Mouse (Mus musculus): ENCODE results near the gene Tmem185b. TPM values are rescaled to one million over a fixed set of nuclear protein-coding genes. Genes with fewer than 3 reads are reported as not detected.

The Tmem185b gene
- 18.6 and 22.2 TPM in 2 replicates for polyA plus RNA-seq (2012; rRNA removed)

DNA sequence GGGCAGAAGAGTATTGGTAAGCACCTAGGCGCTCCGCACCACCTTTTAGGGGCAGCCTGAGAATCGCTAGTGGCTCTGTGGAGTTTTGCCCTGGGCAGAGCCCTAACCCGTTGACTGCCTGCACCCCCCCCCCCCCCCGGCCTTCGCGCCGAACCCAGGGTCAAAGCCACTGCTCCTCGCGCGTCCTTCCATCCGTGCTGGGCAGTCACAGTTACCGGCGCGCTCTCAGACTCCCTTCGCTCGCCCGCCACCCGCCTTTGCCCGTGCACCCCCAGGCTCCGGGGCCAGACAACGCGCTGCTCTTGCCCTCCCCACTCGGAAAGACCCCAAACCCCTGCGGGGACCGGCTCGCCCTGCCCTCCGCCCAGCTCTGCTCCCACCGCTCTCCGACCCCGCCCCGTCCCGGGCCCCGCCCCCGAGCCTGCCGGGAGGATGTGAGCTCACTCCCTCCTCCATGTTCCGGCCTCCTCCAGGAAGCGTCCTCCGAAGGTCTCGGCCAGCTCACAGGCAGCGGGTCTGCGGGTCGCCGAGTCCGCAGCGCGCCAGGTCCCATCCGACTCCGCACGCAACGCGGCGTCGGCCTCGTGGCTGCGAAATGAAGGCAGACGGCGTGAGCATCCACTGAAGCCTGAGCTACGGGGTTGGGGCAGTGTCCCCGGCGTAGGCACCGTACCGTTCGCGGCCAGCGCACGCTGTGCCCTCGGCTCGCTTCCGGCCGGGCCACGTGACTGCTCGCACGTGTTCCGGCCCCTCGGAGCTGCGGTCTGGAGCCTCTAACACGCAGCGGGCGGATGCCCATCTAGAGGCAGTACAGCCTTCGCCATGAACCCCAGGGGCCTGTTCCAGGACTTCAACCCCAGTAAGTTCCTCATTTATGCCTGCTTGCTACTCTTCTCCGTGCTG, at the start of gene Tmem185b:
Gene Tmem185b, plus strand, starts transcription at position 472 of the 903 bp plus-strand sequence.
- peak within 1 kb of the TSS; percentile 88 for H3K4me3 ChIP-seq (ENCODE audit: low read depth, low read length)
- no peaks in the 10 kb centered on the region for H3K27me3 ChIP-seq (ENCODE audit: control insufficient read depth, insufficient read depth, low read length)
- 2% methylated on average over 82 of the region's 82 CpGs for WGBS
- TF ChIP-seq POLR2A (IDR thresholded peaks at IDR 0.05; ENCODE audit: low read depth, low read length) (peak; percentile 66), CTCF (IDR thresholded peaks at IDR 0.05; ENCODE audit: extremely low read depth, insufficient read length, insufficient replicate concordance, low read depth, low read length) (no peak)
- peaks cover 39% of the 10 kb centered on the region for H3K4me1 ChIP-seq (ENCODE audit: control insufficient read depth, insufficient read depth, insufficient read length, low read length)
- H3K36me3 ChIP-seq (ENCODE audit: control insufficient read depth, insufficient read depth, low read length): peaks cover 13% of the 10 kb centered on the region
- H3K27ac ChIP-seq (ENCODE audit: insufficient read depth, low read depth, low read length): peak within 1 kb of the TSS; percentile 77

DNA sequence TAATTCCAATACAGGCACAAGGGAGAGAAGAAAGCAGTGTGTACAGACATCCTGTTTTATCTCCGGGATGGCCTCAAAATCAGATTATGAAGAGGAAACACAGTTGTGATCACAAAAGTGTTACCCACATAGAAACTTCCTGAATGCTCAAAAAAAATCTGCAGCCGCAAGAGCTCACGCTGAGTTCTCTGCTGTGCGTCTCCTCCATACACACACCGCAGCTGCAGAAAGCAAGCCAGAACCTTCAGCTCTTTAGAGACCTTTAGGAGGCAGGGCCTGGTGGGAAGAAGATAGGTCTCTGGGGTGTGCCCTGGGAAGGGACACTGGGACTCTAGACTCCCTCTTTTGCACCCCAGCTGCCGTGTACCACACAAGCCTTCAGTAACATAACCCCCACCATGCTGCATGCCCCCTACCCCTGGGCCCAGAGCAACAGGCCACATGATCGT, 49.0 kb upstream of the Tmem185b start:
- H3K4me1 ChIP-seq (ENCODE audit: control insufficient read depth, insufficient read depth, insufficient read length, low read length): no peaks in the 10 kb centered on the region
- peaks cover 43% of the 10 kb centered on the region for H3K36me3 ChIP-seq (ENCODE audit: control insufficient read depth, insufficient read depth, low read length)
- H3K27me3 ChIP-seq (ENCODE audit: control insufficient read depth, insufficient read depth, low read length): no peaks in the 10 kb centered on the region
- TF ChIP-seq POLR2A (IDR thresholded peaks at IDR 0.05; ENCODE audit: low read depth, low read length): no peak
- TF ChIP-seq CTCF (IDR thresholded peaks at IDR 0.05; ENCODE audit: extremely low read depth, insufficient read length, insufficient replicate concordance, low read depth, low read length): no peak
- H3K27ac ChIP-seq (ENCODE audit: insufficient read depth, low read depth, low read length): no peak overlapping the region
- 79% methylated on average over 7 of the region's 7 CpGs for WGBS
- H3K4me3 ChIP-seq (ENCODE audit: low read depth, low read length): no peak overlapping the region

DNA sequence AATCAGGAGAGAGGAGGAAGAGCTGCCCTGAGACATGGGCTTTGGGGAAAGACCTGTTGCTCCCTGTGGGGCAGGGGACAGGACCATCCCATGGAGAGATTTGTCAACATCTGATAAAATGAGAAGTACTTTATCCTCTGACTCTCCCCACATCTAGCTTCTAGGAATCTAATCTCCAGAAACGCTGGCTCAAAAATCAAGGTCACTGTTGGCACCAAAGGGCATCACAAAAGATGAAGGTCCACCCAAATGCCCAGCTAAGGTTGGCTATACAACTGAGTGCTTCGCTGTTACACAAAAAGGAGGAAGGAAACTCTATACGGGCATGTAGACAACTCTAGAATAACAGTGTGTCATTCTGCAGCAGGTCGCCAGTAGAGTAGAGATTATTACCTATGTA, 46.3 kb upstream of the Tmem185b start:
- no peak overlapping the region for H3K4me3 ChIP-seq (ENCODE audit: low read depth, low read length)
- no peak overlapping the region for H3K27ac ChIP-seq (ENCODE audit: insufficient read depth, low read depth, low read length)
- 75% methylated on average over 4 of the region's 4 CpGs for WGBS
- peaks cover 33% of the 10 kb centered on the region for H3K36me3 ChIP-seq (ENCODE audit: control insufficient read depth, insufficient read depth, low read length)
- no peaks in the 10 kb centered on the region for H3K27me3 ChIP-seq (ENCODE audit: control insufficient read depth, insufficient read depth, low read length)
- no peak for TF ChIP-seq CTCF (IDR thresholded peaks at IDR 0.05; ENCODE audit: extremely low read depth, insufficient read length, insufficient replicate concordance, low read depth, low read length)
- H3K4me1 ChIP-seq (ENCODE audit: control insufficient read depth, insufficient read depth, insufficient read length, low read length): no peaks in the 10 kb centered on the region

DNA sequence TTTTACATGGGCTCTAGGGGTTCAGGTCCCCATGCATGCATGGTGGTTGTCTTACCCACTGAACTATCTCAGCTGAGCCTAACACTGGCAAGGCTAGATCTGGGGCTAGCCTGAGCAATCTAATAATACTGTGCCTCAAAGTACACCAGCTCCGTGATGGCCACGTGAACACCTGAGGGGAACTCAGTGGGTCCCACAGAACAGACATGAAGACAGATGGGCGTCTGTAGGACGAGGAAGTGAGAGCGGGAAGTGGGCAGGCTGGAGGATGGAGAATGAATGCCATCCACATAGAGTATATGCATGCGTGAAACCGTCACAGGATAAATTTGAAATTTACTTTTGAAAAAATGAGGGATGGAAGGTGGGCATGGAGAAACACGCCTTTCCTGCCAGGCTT, 45.3 kb upstream of the Tmem185b start:
- 91% methylated on average over 8 of the region's 8 CpGs for WGBS
- TF ChIP-seq CTCF (IDR thresholded peaks at IDR 0.05; ENCODE audit: extremely low read depth, insufficient read length, insufficient replicate concordance, low read depth, low read length) (no peak), POLR2A (IDR thresholded peaks at IDR 0.05; ENCODE audit: low read depth, low read length) (no peak)
- Histone ChIP-seq H3K27me3 (ENCODE audit: control insufficient read depth, insufficient read depth, low read length) (no peaks in the 10 kb centered on the region), H3K36me3 (ENCODE audit: control insufficient read depth, insufficient read depth, low read length) (peaks cover 26% of the 10 kb centered on the region), H3K27ac (ENCODE audit: insufficient read depth, low read depth, low read length) (no peak overlapping the region), H3K4me3 (ENCODE audit: low read depth, low read length) (no peak overlapping the region), H3K4me1 (ENCODE audit: control insufficient read depth, insufficient read depth, insufficient read length, low read length) (no peaks in the 10 kb centered on the region)

DNA sequence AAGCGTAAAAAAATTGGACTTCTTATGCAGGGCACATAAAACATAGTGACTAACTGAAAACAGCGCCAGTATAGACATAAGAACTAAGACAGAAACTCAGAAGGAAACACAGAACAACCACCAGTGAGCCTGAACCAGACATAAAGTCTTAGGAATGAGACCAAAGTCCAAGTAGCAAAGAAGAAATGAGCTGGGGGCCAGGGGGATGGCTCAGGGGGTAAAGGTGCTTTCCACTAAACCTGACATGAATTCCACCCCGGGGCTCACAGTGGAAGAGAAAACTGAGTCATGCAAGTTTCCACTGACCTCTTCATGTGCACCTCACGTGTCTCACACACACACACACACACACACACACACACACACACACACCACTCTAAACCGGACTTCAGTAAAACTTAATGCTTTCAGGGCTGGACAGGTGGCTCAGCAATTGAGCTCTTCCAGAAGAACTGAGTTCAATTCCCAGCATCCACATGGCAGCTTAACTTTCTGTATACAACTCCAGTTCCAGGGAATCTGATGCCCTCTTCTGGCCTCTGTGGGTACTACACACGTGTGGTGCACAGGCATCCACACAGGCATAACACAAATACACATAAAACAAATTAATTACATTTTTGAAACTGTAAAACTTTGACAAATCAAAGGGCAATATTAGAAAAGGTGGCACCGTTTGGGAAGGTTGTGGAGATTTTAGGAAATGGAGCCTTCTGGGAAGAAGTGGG, 44.6 kb upstream of the Tmem185b start:
- H3K27me3 ChIP-seq (ENCODE audit: control insufficient read depth, insufficient read depth, low read length): no peaks in the 10 kb centered on the region
- no peak overlapping the region for H3K27ac ChIP-seq (ENCODE audit: insufficient read depth, low read depth, low read length)
- no peak overlapping the region for H3K4me3 ChIP-seq (ENCODE audit: low read depth, low read length)
- peaks cover 2% of the 10 kb centered on the region; the same call in 1 of the 2 replicates for H3K4me1 ChIP-seq (ENCODE audit: control insufficient read depth, insufficient read depth, insufficient read length, low read length)
- TF ChIP-seq CTCF (IDR thresholded peaks at IDR 0.05; ENCODE audit: extremely low read depth, insufficient read length, insufficient replicate concordance, low read depth, low read length) (peak; percentile 22; the same call in 1 of the 2 replicates), POLR2A (IDR thresholded peaks at IDR 0.05; ENCODE audit: low read depth, low read length) (no peak)
- peaks cover 21% of the 10 kb centered on the region for H3K36me3 ChIP-seq (ENCODE audit: control insufficient read depth, insufficient read depth, low read length)
- WGBS: 91% methylated on average over 7 of the region's 7 CpGs

GRCm38 (mm10) chr1:119482891-119483290, 43.1 kb upstream of the Tmem185b start:
- Histone ChIP-seq H3K27me3 (ENCODE audit: control insufficient read depth, insufficient read depth, low read length) (no peaks in the 10 kb centered on the region), H3K4me3 (ENCODE audit: low read depth, low read length) (no peak overlapping the region), H3K4me1 (ENCODE audit: control insufficient read depth, insufficient read depth, insufficient read length, low read length) (peaks cover 2% of the 10 kb centered on the region; the same call in 1 of the 2 replicates), H3K36me3 (ENCODE audit: control insufficient read depth, insufficient read depth, low read length) (peaks cover 14% of the 10 kb centered on the region), H3K27ac (ENCODE audit: insufficient read depth, low read depth, low read length) (no peak overlapping the region)
- TF ChIP-seq CTCF (IDR thresholded peaks at IDR 0.05; ENCODE audit: extremely low read depth, insufficient read length, insufficient replicate concordance, low read depth, low read length) (no peak), POLR2A (IDR thresholded peaks at IDR 0.05; ENCODE audit: low read depth, low read length) (no peak)
- 73% methylated on average over 3 of the region's 3 CpGs for WGBS

- H3K27ac ChIP-seq (ENCODE audit: insufficient read depth, low read depth, low read length): no peak overlapping the region
- H3K27me3 ChIP-seq (ENCODE audit: control insufficient read depth, insufficient read depth, low read length): no peaks in the 10 kb centered on the region
- no peak overlapping the region for H3K4me3 ChIP-seq (ENCODE audit: low read depth, low read length)
- peaks cover 14% of the 10 kb centered on the region for H3K36me3 ChIP-seq (ENCODE audit: control insufficient read depth, insufficient read depth, low read length)
- peaks cover 2% of the 10 kb centered on the region; the same call in 1 of the 2 replicates for H3K4me1 ChIP-seq (ENCODE audit: control insufficient read depth, insufficient read depth, insufficient read length, low read length)
- no peak for TF ChIP-seq POLR2A (IDR thresholded peaks at IDR 0.05; ENCODE audit: low read depth, low read length)
- peak; percentile 25; the same call in 1 of the 2 replicates for TF ChIP-seq CTCF (IDR thresholded peaks at IDR 0.05; ENCODE audit: extremely low read depth, insufficient read length, insufficient replicate concordance, low read depth, low read length)
- 78% methylated on average over 3 of the region's 3 CpGs for WGBS
Measured at GRCm38 (mm10) chr1:119484457-119484856, 41.5 kb upstream of the Tmem185b start.
